Mouse (Mus musculus) WW6 (cell line): Measurements from ENCODE around the gene Glp2r.

Experiments used
- DNase-seq: peaks from one replicate; pipeline ENCODE4 v3.0.0-alpha.2; 2013; ENCODE audit warnings: low read depth, low spot score

Gene Glp2r

GRCm38 (mm10) chr11:67771053-67771452 lies at the start of gene Glp2r:
Glp2r (minus strand) TSS chr11:67771153.
- DNase-seq = no peak

- peak; percentile 34 for DNase-seq
These were observed 49.3 kb upstream of the Glp2r start for GRCm38 (mm10) chr11:67820221-67820620.

GRCm38 (mm10) chr11:67819604-67820003 lies 48.7 kb upstream of the Glp2r start:
- no peak for DNase-seq

GRCm38 (mm10) chr11:67811535-67811934 lies 40.6 kb upstream of the Glp2r start:
- no peak for DNase-seq

GRCm38 (mm10) chr11:67808051-67808450 lies 37.1 kb upstream of the Glp2r start:
- DNase-seq = no peak

GRCm38 (mm10) chr11:67806832-67807597 lies 36.1 kb upstream of the Glp2r start:
- DNase-seq = no peak

GRCm38 (mm10) chr11:67805538-67805937 lies 34.6 kb upstream of the Glp2r start:
- no peak for DNase-seq

GRCm38 (mm10) chr11:67801169-67801568 lies 30.2 kb upstream of the Glp2r start:
- DNase-seq = no peak

GRCm38 (mm10) chr11:67800130-67800723 lies 29.3 kb upstream of the Glp2r start:
- DNase-seq = no peak

- DNase-seq = no peak
These were observed 27.0 kb upstream of the Glp2r start, which contains the start of gene Dhrs7c for GRCm38 (mm10) chr11:67797931-67798330. Dhrs7c (plus strand) TSS chr11:67798187.

- DNase-seq = no peak
These were observed 19.2 kb upstream of the Glp2r start for GRCm38 (mm10) chr11:67790182-67790581.

GRCm38 (mm10) chr11:67774379-67774778 lies 3.4 kb upstream of the Glp2r start, which contains the start of gene Gsg1l2:
Gsg1l2 (plus strand) TSS chr11:67774608.
- DNase-seq = no peak

GRCm38 (mm10) chr11:67772577-67772976 lies 1.6 kb upstream of the Glp2r start:
- DNase-seq = peak; percentile 26

- DNase-seq = no peak
These were observed 738 bp upstream of the Glp2r start for GRCm38 (mm10) chr11:67771691-67772090.

- DNase-seq = peak; percentile 20
These were observed 13.4 kb downstream of the Glp2r start for GRCm38 (mm10) chr11:67757373-67758167.

GRCm38 (mm10) chr11:67756287-67756686 lies 14.7 kb downstream of the Glp2r start:
- no peak for DNase-seq

- DNase-seq = no peak
These were observed 29.4 kb downstream of the Glp2r start for GRCm38 (mm10) chr11:67741569-67741968.

GRCm38 (mm10) chr11:67738846-67739490 lies 32.0 kb downstream of the Glp2r start:
- no peak for DNase-seq

- DNase-seq = no peak
These were observed 32.6 kb downstream of the Glp2r start for GRCm38 (mm10) chr11:67738345-67738744.

GRCm38 (mm10) chr11:67734597-67734996 lies 36.4 kb downstream of the Glp2r start:
- no peak for DNase-seq

- DNase-seq = no peak
These were observed 37.2 kb downstream of the Glp2r start for GRCm38 (mm10) chr11:67733726-67734125.

GRCm38 (mm10) chr11:67731056-67731455 lies 39.9 kb downstream of the Glp2r start:
- no peak for DNase-seq
